Mouse (Mus musculus): ENCODE data around the gene Pbx1.

Pbx1 gene

DNA sequence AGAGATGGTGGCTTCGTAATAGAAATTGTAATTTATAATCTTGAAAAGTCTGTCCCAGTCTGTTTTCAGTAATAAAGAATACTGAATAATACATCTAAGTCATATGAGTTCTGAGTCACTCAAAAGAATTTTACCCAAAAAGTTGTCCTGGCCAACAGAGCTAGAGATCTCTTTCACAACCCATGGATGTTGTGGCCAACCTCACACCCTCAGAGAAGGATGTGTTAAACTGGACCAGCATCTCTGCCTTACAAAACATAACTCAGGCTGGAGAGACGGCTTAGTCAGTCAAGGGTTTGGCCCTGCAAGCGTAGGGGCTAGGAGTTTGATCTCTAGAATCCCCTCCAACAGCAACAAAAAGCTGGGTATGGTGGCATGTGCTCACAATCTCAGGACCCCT lies 171.7 kb downstream of the Pbx1 start:
- no peak for DNase-seq

DNA sequence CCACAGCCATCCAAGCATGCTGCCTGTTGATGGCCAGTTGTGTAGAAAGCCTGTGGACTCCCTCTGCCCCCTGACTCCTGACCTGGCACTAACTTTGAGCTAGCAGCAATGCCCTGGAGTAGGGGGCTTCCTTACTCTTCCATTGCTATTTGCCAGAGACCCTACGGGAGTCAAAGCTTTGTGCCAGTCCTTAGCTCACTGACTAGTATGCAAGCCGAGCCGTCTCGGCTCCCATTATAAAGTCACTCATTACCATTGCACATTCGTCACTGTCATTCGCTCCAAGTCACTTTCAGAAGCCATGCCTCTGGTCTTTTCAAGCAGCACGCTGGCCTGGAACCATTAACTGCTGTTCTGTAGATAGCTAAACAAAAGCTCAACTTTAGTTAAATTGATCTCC lies 173.2 kb downstream of the Pbx1 start:
- no peak for DNase-seq

DNA sequence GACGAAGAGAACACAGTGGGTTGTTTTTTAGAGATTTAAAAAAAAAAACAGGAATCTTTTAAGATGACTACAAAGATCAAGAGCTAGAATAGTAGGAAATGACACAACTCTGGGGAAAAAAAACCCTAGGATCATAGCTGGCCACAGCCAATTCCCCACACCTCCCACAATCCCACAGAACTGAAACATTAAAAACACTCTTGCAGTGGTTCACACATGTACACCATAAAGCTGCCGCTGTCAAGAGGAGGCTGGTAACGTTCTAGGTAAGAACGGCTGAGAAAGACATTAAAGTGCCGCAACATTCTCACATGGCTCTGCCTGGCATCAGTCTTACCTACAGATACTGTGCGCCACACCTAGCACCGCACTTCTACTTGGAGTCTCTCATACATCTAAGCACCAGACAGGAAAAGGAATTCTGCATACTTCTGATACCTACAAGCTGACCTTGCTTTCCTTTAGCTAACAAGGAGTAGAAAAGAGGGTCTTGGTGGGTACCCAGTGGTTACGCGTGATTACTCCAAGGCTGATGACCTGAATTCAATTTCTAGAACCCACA lies 176.6 kb downstream of the Pbx1 start:
- no peak for DNase-seq

DNA sequence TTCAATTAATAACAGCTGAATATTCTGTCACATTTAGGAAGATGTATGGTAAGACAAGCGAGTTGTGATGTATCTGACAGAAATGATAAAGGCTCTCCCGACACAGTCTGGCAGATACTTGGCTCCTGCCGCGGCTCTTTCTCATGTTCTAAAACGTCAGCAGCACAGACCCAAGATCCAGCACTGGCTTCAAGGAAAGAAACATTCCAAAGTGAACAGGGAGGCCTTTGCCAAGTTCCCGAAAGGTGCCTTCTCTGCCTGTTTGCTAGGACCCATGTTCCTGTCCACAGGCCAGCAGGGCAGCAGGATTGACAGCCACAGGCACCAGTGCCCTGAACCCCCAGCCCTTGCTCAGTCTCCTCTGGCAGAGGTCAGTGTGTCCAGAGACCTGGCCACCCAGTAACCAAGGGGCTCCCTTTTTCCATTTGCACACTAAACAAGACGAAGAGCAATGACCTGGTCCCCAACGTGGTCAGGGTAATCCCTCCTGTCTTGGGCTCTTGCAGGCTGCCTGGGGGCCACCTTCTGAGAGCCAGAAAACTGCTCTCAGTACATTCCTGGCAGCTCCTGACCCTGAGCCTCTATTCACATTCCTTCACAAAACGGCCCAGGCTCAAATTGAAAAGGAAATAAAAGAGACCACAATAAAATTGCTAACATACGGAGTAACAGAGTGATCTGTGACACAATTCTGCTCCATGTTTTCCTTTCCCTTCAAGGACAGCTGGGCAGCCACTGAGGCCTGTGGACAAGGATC lies 184.9 kb downstream of the Pbx1 start:
- DNase-seq, result peak; percentile 38

DNA sequence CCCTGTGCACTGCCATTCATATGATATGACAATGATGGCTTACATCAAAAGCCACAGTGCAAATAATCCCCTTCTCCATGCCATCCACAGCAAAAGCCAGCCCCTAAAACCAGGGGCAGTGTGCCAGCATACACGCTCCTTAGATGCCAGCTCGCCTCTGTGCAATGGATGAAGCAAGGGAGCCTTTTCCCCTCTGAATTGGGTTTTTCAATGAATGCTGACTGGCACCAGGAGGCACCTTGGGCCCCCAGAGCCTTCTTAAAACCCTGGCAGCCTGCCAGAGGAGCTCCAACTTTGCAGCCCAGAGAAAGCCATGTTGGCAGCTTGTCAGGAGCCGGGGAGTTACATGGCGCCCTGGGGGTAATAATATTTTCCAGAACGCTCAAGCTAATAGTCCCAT lies 186.5 kb downstream of the Pbx1 start:
- no peak for DNase-seq

DNA sequence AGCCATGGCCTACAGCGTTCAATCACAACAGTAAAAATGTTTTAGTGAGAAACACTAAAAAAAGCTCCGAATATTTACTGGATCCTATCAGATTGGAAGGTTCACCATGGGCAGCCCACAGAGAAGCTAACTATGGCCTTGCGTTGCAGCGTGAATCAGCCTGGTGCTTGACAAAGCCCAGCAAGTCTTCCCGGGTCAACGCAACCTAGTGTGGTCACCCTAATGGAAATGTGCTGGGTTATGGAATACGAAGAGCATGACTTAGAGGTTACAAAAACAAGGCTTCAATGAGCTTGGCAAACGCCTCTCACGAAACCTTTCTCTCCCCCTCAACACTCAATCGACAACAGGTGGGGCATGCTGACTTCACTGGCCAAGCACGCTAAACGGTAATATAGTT lies 188.3 kb downstream of the Pbx1 start:
- DNase-seq, result no peak

DNA sequence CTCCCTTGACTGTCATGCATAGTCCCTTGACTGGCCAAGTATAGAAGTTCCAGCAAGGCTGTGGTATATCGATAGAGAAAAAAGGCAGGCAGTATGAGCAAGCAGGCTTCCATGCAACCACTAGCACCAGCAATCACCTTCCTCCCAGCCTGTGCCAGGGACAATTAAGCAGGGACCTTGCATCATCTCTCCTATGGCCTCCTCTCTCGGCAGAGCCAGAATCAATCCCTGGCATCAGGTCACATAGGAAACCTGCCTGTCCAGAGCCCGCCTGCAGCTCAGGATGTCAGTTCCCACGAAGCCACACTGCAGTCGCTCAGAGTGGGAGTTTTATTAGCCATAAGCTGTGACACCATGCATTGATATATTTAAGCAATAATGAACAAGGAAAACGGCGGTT lies 189.0 kb downstream of the Pbx1 start:
- no peak for DNase-seq

DNA sequence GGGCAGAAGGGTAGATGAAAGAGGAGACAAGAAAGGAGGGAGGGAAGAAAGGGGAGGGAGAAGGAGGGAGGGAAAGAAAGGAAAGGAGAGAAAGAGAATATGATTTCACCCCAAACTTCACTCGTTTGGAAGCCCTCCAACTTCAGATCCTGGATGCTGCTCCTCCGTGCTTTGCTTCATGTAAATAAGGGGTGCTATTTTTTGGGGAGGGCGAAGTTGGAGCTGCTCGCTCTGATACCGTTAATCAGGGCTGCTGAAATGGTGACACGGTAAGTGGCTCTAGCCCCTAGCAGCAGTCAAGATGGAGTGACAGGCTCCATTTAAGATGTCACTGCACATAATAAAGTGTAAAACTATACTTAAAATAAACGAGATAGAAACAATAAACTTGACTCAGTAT lies 190.8 kb downstream of the Pbx1 start:
- DNase-seq, result no peak

DNA sequence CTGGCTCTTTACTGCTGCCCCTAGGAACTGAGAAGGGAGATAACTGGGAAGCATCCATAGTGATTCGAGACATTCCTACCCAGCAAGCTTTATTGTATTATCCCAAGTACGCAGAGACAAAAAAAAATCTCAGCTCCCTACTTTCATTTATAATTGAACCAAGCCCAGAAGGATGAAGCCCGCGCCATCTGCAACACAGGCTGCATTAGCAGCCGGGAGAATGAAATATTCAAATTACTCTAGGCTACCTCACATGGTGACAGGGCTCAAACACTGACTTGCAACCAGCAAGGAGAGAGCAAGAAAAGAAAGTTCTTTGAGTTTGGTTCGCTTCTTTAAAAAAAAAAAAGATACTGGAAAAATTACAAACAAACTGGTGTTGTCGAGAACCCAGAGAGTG lies 191.2 kb downstream of the Pbx1 start:
- DNase-seq, result peak; percentile 35

DNA sequence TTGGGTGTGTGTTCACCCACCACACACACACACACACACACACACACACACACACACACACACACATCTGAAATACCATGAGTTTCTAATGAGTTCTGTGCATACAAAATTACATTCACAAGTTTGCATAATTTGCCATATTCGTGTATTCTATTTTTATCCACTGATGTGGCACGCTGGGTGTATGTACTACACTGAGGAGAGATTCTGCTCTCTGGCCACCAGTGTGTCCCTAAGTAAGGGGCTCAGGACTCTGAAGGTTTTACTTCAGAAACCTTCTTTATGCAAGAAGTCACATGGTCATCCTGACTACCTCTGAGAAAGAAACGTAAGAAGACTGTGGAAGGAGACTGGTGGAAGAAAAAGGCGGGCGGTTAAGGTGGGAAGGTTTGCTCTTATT lies 191.7 kb downstream of the Pbx1 start:
- DNase-seq, result no peak

DNA sequence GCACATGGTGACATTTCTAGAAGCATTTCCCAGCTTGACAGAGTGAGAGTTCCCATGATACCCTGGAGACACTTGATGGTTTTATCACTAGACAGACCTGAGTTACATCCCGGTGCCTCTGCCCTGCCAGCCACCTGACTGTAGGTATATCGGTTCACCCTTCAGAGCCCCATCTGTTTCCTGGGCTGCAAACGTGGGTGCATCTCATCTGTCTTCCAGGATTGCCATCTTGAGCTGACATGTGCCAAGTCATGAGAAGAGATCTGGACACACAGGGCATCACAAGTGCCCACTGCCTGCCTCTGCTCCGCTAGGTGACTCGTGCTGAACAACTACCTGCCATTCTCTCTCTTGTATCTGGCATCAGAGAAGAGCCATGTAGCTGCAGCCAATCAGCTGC lies 196.0 kb downstream of the Pbx1 start:
- no peak for DNase-seq

DNA sequence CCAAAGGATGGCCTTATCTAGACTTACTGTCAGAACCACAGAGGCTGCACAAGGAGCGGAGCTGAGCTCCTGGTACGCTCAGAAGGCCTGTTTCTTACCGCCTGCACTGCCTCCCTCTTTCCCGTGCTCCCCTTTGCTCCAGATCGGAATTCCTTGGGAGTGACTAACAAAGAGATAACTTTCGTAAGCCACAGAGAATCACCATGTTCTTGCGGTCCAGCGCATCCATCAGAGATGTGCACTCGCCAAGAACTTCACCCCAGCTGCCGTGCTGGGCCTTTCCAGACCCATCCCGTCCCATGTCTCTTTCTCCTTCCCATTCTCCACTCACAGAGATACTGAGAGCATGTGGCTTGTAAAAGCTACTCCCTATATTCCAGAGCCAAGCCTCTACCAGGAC lies 197.7 kb downstream of the Pbx1 start:
- DNase-seq, result no peak

DNA sequence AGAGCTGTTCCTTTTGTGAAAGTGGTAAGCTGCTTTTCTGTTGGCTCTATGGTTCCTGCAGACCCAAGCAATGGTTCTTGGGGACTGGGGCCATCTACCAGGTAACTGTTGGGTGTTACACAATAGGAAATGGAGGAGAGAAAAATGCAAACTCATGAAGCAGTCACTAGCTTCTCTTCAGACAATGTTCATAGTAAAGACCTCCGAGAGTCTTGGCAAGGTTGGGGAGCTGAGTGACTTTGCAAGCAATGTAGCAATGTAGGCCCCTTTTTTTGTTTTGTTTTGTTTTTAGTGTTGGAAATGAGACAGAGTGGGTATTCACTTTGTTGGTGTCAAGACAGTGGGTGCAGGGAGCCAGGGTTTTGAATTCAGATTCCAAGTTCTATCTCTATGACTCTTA lies 198.9 kb downstream of the Pbx1 start:
- no peak for DNase-seq

DNA sequence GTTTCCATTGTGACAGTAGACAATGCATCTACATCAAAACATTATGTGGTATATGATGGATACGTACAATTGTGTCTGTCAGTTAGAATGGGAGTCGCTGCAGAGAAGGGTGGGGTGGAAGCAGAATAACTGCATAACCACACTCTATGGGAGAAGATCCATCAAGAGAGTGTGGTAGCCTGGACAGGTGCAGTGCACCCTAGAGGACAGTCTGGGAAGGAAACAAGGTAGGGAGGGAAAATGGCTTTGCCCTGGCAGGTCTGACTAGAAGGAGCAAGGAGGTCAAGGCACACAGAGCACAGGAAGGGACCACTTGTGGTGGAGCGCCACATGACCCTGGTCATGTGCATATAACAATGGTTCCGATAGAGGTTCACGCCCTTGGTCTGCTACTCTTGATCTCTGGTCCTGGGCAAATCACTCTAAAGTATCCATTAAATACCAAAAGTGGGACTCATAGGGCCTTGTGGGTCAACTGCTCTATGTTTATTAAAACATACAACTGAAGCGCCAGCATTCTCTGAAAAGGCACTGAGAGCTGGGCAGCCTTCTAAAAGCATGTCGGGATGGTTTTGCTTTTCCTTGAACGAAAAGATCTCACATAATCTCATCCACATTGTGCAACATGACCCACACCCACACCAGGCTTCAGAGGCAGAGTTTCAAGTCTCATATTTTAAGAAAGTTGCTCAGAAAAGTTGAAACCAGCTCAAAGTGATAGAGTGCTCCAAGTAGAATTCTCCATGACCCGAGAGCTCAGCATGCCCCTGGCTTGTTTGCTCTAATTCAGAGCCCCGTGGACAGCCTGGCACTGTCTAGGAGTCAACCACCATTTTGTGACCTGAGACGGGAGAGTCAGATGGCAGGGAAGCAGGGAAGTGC lies 200.3 kb downstream of the Pbx1 start:
- no peak for DNase-seq

DNA sequence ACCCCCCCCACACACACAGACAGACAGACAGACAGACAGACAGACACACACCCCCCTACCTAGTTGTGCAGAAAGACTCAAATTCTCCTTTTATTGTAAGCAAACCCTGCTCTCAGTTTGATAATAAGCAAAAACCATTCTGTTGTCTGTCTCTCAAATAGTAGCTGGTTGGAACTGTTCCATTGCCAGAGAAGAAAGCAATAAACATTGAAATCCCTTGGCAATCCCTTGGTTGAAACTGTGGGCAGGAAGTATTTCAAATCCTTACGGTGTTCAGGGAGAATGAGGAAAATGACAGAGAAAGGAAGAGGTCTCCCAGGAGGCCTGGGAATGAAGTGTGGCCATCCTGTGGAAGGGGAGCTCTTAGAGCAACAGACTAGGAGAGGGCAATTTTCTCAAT lies 201.2 kb downstream of the Pbx1 start:
- DNase-seq, result no peak

DNA sequence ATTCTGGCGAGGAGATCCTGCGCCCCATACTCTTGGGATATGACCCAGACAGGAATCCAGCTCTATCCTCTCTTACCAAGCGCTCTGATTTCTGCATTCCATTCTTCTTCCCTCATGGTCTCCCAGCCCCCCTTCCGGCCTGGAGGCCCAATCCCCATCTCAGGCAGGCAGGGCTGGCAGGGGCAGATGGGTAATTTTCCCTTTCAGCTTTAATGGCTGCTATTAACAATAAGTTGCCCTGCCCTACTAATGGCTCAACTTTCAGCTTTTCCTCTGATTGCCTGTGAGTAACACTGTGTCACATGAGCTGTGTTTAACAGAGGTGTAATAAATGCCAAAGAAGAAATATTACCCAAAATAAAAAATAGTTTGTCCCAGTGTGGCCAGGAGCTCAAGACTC lies 201.9 kb downstream of the Pbx1 start:
- no peak for DNase-seq

DNA sequence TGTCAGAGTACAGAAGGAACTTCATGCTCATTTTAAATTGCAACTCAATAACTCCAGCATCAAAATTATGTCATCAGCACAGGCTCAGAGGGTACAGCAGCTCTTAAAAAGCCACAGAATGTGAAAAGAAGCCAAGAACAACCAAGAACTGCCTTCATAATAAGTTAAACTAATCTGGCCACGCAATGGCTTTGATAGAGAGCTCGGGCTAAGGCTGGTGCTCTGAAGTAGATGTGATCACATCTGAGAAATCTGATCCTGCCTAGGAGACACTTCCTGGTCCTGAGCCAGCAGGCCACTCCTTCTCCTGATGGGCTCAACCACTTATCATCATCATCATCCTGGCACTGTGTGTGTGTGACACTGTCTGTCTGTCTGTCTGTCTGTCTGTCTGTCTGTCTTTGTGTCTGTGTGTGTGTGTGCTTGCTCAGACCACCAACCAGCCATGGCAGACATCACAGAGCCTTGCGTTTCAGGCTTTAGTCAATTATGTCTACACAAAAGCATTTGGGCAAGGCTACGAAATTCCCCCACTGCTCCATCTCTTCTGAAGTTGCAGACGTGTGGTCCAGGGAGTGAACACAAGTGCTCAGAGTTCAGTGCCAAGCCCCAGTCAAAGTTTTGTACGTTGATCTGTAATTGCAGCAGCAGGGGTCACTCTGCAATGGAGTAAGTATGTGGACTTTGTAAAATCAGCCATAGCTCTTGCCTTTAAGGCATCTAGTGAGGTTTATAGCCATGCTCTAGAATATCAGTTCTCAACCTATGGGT lies 203.1 kb downstream of the Pbx1 start:
- no peak for DNase-seq

DNA sequence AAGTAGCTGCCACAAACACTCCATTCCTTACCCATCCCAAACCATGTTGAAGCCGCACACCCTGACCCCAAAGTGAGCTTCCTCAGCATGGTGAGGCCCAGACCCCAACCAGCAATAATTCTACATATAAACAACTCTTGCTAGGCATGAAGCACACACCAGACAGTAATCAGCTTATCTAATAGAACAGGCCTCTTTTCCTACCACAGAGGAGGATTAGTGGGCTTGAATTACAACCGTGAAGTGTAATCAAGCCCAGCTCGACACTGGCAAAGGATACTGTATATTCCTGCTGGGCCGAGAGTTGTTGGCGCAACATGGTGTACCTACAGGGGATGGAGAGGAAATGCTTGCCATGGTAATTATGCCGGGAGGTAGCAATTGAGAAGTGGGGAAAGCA lies 205.9 kb downstream of the Pbx1 start:
- no peak for DNase-seq

DNA sequence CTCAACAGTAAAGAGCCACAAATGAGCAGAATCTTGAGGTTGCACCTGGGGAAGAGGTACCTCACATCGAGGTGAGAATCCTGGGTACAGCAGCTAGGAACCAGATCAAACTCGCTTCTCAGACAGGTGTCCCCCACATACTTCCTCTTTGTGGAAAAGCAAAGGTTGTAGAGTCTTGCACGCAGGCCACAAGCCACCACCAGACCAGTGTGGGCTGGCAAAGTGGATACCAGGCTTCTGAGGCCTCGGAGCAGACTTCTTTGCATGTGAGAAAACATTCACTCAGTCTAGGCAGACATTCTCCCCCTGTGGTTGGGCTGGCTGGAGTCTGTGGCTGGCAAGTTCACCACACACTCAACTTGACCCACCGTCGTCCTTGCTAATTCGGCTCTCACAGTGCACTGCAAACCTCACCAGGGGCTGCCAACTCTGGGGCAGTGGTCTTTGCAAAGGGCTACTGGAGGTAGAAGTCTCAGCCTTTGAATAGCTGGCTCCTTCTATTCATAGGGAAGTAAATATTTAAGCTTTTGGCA lies 206.4 kb downstream of the Pbx1 start:
- no peak for DNase-seq

DNA sequence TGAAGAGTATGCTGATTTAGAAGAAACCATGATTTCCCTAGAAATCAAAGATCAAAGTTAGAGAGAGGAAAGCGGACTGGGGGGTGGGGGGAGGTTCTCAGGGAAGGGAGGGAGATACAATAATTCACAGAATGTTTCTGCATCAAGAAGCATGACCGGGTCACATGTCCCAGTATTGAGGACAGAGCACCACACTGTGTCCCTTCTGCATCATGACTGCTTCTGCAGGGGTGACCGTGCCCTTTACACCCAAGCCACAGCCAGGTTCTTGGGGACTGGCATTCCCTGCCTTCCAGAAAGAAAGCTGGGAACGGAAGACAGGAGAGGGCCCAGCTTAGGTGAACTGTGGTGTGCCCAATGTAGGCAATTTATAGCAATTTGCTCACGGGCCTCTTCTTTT lies 207.9 kb downstream of the Pbx1 start:
- no peak for DNase-seq

DNA sequence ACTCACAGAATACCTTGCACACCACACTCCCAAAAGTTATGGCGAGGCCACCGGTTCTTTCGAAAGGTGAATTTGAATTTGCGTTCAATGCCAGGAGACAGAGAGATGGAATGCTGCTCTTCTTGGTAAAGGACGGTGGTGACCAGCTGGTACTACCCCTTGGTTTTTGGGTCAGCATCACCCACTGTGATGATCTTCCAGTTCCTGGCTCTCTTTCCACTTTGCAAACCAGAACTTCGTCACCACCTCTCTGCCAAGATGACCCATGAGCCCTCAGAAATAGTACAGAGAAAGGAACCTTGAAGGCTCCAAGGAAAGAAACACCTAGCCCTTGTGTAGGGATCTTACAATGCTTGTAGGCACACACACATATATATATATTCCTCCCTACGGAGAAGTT lies 209.3 kb downstream of the Pbx1 start:
- no peak for DNase-seq

DNA sequence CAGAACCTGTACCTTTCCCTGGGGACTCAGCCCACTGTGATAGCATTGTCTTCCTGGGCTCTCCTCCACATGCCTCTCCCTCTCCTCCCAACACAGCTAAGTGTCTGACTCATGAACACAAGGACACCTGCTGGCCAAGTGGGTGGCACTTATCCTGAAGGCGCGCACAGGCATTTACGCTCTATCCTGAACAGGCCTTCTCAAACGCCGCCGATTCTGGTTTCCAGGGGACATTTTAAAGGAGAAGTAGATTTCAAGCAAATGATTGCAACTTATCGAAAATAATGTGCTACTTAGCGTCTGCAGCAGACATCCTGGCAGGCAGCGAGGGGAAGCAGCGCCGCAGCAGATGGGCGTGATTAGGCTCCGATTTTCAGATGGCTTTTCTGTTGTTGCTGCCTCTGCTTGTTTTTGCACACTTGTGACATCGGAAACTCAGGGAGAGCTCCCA lies 211.0 kb downstream of the Pbx1 start:
- DNase-seq, result peak; percentile 36

Data from lung, postnatal 10 days (tissue).